Mouse (Mus musculus): ENCODE data around the gene Gm14322.
"Not testable (repeated sequence)": the region's sequence is repeated elsewhere in the genome, so short reads cannot be mapped to it uniquely, and the experiment has no call there.

- TF ChIP-seq MAFK (IDR thresholded peaks at IDR 0.05; ENCODE audit: insufficient read depth, low read depth, low read length); HCFC1 (IDR thresholded peaks at IDR 0.05; ENCODE audit: borderline replicate concordance, insufficient read depth, low read length); ZNF384 (IDR thresholded peaks at IDR 0.05; ENCODE audit: low read depth, low read length): not testable (repeated sequence)
Observed at GRCm38 (mm10) chr2:177758941-177759558, at the start of gene Gm14322.
